Mouse (Mus musculus) natural killer cell, adult 2 months (primary cell): ENCODE measurements around the gene Ube2d1.

Experiments
- DNase-seq, 2 experiments: peaks; one replicate each; pipeline ENCODE4 v3.0.0; 2022; ENCODE audit warnings: low spot score in 2 of 2

The Ube2d1 gene

GRCm38 (mm10) chr10:71291179-71291661 is 6.2 kb upstream of the Ube2d1 start:
- DNase-seq: peak; percentile 19 to 20

GRCm38 (mm10) chr10:71284511-71285125 is 444 bp downstream of the Ube2d1 start:
- no peak for DNase-seq

- DNase-seq: no peak
Observed at GRCm38 (mm10) chr10:71284131-71284510, 941 bp downstream of the Ube2d1 start.

- DNase-seq: no peak
Observed at GRCm38 (mm10) chr10:71273008-71273739, 11.9 kb downstream of the Ube2d1 start.

GRCm38 (mm10) chr10:71267973-71268372 is 17.1 kb downstream of the Ube2d1 start:
- DNase-seq: no peak

- DNase-seq: no peak
Observed at GRCm38 (mm10) chr10:71267511-71267910, 17.6 kb downstream of the Ube2d1 start.

GRCm38 (mm10) chr10:71265067-71265466 is 20.0 kb downstream of the Ube2d1 start:
- no peak for DNase-seq

- DNase-seq: no peak
Observed at GRCm38 (mm10) chr10:71261637-71262036, 23.4 kb downstream of the Ube2d1 start.

GRCm38 (mm10) chr10:71258943-71259342 is 26.1 kb downstream of the Ube2d1 start:
- no peak for DNase-seq

GRCm38 (mm10) chr10:71258516-71258915 is 26.5 kb downstream of the Ube2d1 start:
- DNase-seq: no peak

- no peak for DNase-seq
Observed at GRCm38 (mm10) chr10:71253147-71253546, 31.9 kb downstream of the Ube2d1 start.

- DNase-seq: no peak
Observed at GRCm38 (mm10) chr10:71252421-71252820, 32.6 kb downstream of the Ube2d1 start.

- DNase-seq: no peak
Observed at GRCm38 (mm10) chr10:71251846-71252245, 33.2 kb downstream of the Ube2d1 start.

GRCm38 (mm10) chr10:71251256-71251655 is 33.8 kb downstream of the Ube2d1 start:
- no peak for DNase-seq

GRCm38 (mm10) chr10:71250472-71250871 is 34.6 kb downstream of the Ube2d1 start:
- no peak for DNase-seq

GRCm38 (mm10) chr10:71249086-71249880 is 35.8 kb downstream of the Ube2d1 start:
- no peak for DNase-seq

GRCm38 (mm10) chr10:71246956-71247355 is 38.1 kb downstream of the Ube2d1 start:
- peak; percentile 41 to 60 for DNase-seq

- peak; percentile 57 to 64 for DNase-seq
Observed at GRCm38 (mm10) chr10:71239479-71240120, 45.5 kb downstream of the Ube2d1 start.

GRCm38 (mm10) chr10:71238240-71238554 is 46.9 kb downstream of the Ube2d1 start, which contains the start of gene Tfam:
Gene Tfam (minus strand): TSS chr10:71238280.
- DNase-seq: no peak

GRCm38 (mm10) chr10:71237516-71238239 is 47.4 kb downstream of the Ube2d1 start:
- DNase-seq: peak; percentile 95 to 96

- no peak for DNase-seq
Observed at GRCm38 (mm10) chr10:71234071-71234470, 51.0 kb downstream of the Ube2d1 start.
